Mouse (Mus musculus) liver, embryonic 11.5 days (tissue): Measurements from ENCODE around the gene 4930558C23Rik. TPM values are rescaled to one million over a fixed set of nuclear protein-coding genes. Genes with fewer than 3 reads are reported as not detected.

Experiments
- polyA plus RNA-seq: library from polyadenylated mRNA; unstranded; fragments of >200 nt; fragmentation: Nextera tagmentation; extraction: Ambion mirVana; gene quantifications from 2 replicates; pipeline ENCODE4 v1.2.1, GENCODE M21; 2014

4930558C23Rik gene
- polyA plus RNA-seq, 1 experiment from 2014 or later: not detected

Other genes with a start within 250 kb of the 4930558C23Rik start
- 2.5 and 2.8 TPM in 2 replicates for gene Sema6c, start 242.4 kb downstream of the 4930558C23Rik start, polyA plus RNA-seq
- gene Gabpb2, start 184.9 kb downstream of the 4930558C23Rik start, polyA plus RNA-seq: 9.1 and 9.3 TPM in 2 replicates
- 93.6 and 102 TPM in 2 replicates for gene Cdc42se1, start 174.1 kb downstream of the 4930558C23Rik start, polyA plus RNA-seq
- gene Mllt11, start 170.7 kb downstream of the 4930558C23Rik start, polyA plus RNA-seq: 8.6 and 8.7 TPM in 2 replicates
- gene Gm128, start 161.2 kb downstream of the 4930558C23Rik start, polyA plus RNA-seq: 0.95 and 1.0 TPM in 2 replicates
- gene Bnipl, start 151.6 kb downstream of the 4930558C23Rik start, polyA plus RNA-seq: 0.08 and 0.25 TPM in 2 replicates
- 29.0 and 29.9 TPM in 2 replicates for gene Mindy1, start 121.5 kb downstream of the 4930558C23Rik start, polyA plus RNA-seq
- gene Prune1, start 120.8 kb downstream of the 4930558C23Rik start, polyA plus RNA-seq: 19.8 and 22.7 TPM in 2 replicates
- 5.5 and 6.7 TPM in 2 replicates for gene Anxa9, start 95.7 kb downstream of the 4930558C23Rik start, polyA plus RNA-seq
- 178 and 182 TPM in 2 replicates for gene Cers2, start 88.0 kb downstream of the 4930558C23Rik start, polyA plus RNA-seq
- gene Setdb1, start 45.6 kb downstream of the 4930558C23Rik start, polyA plus RNA-seq: 47.0 and 57.6 TPM in 2 replicates
- 26.5 and 29.8 TPM in 2 replicates for gene Arnt, start 31.5 kb upstream of the 4930558C23Rik start, polyA plus RNA-seq
- 1.7 and 1.8 TPM in 2 replicates for gene Ctsk, start 96.4 kb upstream of the 4930558C23Rik start, polyA plus RNA-seq
- gene Ctss, start 123.9 kb upstream of the 4930558C23Rik start, polyA plus RNA-seq: 16.6 and 18.5 TPM in 2 replicates
- gene Hormad1, start 156.8 kb upstream of the 4930558C23Rik start, polyA plus RNA-seq: 0.13 and 0.23 TPM in 2 replicates
- 29.8 and 34.3 TPM in 2 replicates for gene Golph3l, start 186.1 kb upstream of the 4930558C23Rik start, polyA plus RNA-seq
- gene Ensa, start 222.2 kb upstream of the 4930558C23Rik start, polyA plus RNA-seq: 51.3 and 55.8 TPM in 2 replicates